ENCODE assay signal across 8 mouse cellular contexts in the genomic region with DNA sequence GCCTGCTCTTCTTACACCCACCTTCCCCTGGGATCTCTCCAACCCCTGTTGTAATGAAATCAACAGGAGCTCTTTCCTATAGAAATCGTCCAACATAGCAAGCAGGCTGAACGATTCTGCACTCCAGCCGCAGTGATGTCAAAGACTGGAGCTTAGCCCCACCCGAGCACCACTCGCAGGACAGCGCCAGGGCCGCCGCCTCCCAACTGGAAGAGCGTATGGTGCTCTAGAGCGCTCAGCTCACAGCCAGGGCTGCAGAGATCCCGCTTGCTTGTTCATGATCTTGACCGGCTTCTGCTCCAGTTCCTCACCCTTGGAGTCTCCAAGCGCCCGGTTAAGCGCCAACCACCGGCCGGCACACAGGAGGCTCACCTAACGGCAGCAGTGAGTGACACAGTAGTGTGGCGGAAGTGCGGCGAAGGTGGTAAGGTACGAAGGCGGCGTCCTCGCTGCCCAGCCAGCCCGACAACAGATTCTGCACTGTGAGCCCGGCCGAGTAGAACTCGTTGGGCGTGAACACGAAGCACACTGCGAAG. TPM values are rescaled to one million over a fixed set of nuclear protein-coding genes. Genes with fewer than 3 reads are reported as not detected.
DNase-seq lines count a peak whose midpoint lies in the region; ATAC-seq and TF ChIP-seq lines count a peak whose summit lies in the region.

No protein-coding gene starts in this region.

- no peak for TF ChIP-seq CTCF in lung, adult 2 months (IDR thresholded peaks at IDR 0.05; ENCODE audit: insufficient read depth, low read length)

- ATAC-seq in hindbrain, embryonic 12.5 days (ENCODE audit: low FRiP score): peak; percentile 0; the same call in 1 of the 2 replicates
- peak; percentile 48 for ATAC-seq in megakaryocyte, adult 5-6 weeks (ENCODE audit: poor library complexity, severe bottlenecking)

- H3K27me3 ChIP-seq in hindbrain, embryonic 12.5 days: no peaks in the 10 kb centered on the region

- no peak for DNase-seq in lung, adult 2 months
- DNase-seq in lung, postnatal 14 days: no peak
- peak; percentile 72 for DNase-seq in c-Kit-negative CD71-positive TER-119-positive erythroid progenitor cells, embryonic 14.5 days (ENCODE audit: low read depth, low spot score)
- no peak for DNase-seq in ovary, postnatal 10 days (ENCODE audit: low spot score)
- no peak for DNase-seq in thymus, postnatal 0 days (ENCODE audit: low spot score)
- no peak for DNase-seq in yolk sac, embryonic 10.5 days (ENCODE audit: low spot score)

- H3K4me2 ChIP-seq in hindbrain, embryonic 12.5 days (replicated peaks): peak overlapping the region; percentile 91

- TF ChIP-seq POLR2A in lung, adult 2 months (IDR thresholded peaks at IDR 0.05; ENCODE audit: borderline replicate concordance, extremely low read depth, low read depth, low read length): no peak

- H3K9me3 ChIP-seq in hindbrain, embryonic 12.5 days (replicated peaks): no peaks in the 10 kb centered on the region

- H3K9ac ChIP-seq in hindbrain, embryonic 12.5 days: peak overlapping the region; percentile 79

- H3K4me1 ChIP-seq in lung, adult 2 months (ENCODE audit: control insufficient read depth, insufficient read depth, low read length): peaks cover 12% of the 10 kb centered on the region; the same call in 1 of the 2 replicates
- H3K4me1 ChIP-seq in hindbrain, embryonic 12.5 days: peaks cover 34% of the 10 kb centered on the region

- peak overlapping the region; percentile 95 for H3K27ac ChIP-seq in hindbrain, embryonic 12.5 days

- WGBS in lung, adult 2 months: under 1% methylated on average over 32 of the region's 32 CpGs
- 1% methylated on average over 32 of the region's 32 CpGs for WGBS in hindbrain, embryonic 12.5 days

- peaks cover 28% of the 10 kb centered on the region for H3K36me3 ChIP-seq in hindbrain, embryonic 12.5 days

- H3K4me3 ChIP-seq in lung, adult 2 months (replicated peaks; ENCODE audit: extremely low read depth, low read depth, low read length): peak overlapping the region; percentile 96
- peak overlapping the region; percentile 71 for H3K4me3 ChIP-seq in hindbrain, embryonic 12.5 days

RNA-seq across cellular contexts. Expression of a gene that starts 0.6 kb away (rescaled TPM):
- polyA plus RNA-seq in lung, adult 2 months (2012; rRNA removed): 3.1 and 5.3 TPM in 2 replicates
- polyA plus RNA-seq in hindbrain, embryonic 12.5 days (2016; fragmentation: Nextera tagmentation; extraction: Ambion mirVana): 161 TPM in 2 replicates
- 162 and 163 TPM in 2 replicates for total RNA-seq in megakaryocyte, adult 5-6 weeks (2015)
- total RNA-seq in megakaryocyte, adult 5-6 weeks (2017): 165 and 193 TPM in 2 replicates
- 195 and 217 TPM in 2 replicates for polyA plus RNA-seq in thymus, postnatal 0 days (2015; fragmentation: Nextera tagmentation; extraction: Ambion mirVana)

RNA-seq across cellular contexts. Expression of a gene that starts 0.9 kb away (rescaled TPM):
- polyA plus RNA-seq in lung, adult 2 months (2012; rRNA removed): 41.5 and 46.1 TPM in 2 replicates
- 33.3 and 33.8 TPM in 2 replicates for polyA plus RNA-seq in hindbrain, embryonic 12.5 days (2016; fragmentation: Nextera tagmentation; extraction: Ambion mirVana)
- total RNA-seq in megakaryocyte, adult 5-6 weeks (2015): 14.4 and 16.5 TPM in 2 replicates
- 14.4 and 15.0 TPM in 2 replicates for total RNA-seq in megakaryocyte, adult 5-6 weeks (2017)
- polyA plus RNA-seq in thymus, postnatal 0 days (2015; fragmentation: Nextera tagmentation; extraction: Ambion mirVana): 28.4 and 30.8 TPM in 2 replicates

RNA-seq across cellular contexts. Expression of a gene that starts 4.9 kb away (rescaled TPM):
- polyA plus RNA-seq in lung, adult 2 months (2012; rRNA removed): 20.4 and 21.3 TPM in 2 replicates
- polyA plus RNA-seq in hindbrain, embryonic 12.5 days (2016; fragmentation: Nextera tagmentation; extraction: Ambion mirVana): 182 and 186 TPM in 2 replicates
- total RNA-seq in megakaryocyte, adult 5-6 weeks (2015): 215 and 221 TPM in 2 replicates
- total RNA-seq in megakaryocyte, adult 5-6 weeks (2017): 234 and 254 TPM in 2 replicates
- polyA plus RNA-seq in thymus, postnatal 0 days (2015; fragmentation: Nextera tagmentation; extraction: Ambion mirVana): 353 and 376 TPM in 2 replicates

RNA-seq across cellular contexts. Expression of a gene that starts 27.6 kb away (rescaled TPM):
- 0.52 and 0.73 TPM in 2 replicates for polyA plus RNA-seq in lung, adult 2 months (2012; rRNA removed)
- 0.35 and 1.3 TPM in 2 replicates for polyA plus RNA-seq in hindbrain, embryonic 12.5 days (2016; fragmentation: Nextera tagmentation; extraction: Ambion mirVana)
- total RNA-seq in megakaryocyte, adult 5-6 weeks (2015): 0.32 and 0.36 TPM in 2 replicates
- 0.07 and 0.57 TPM in 2 replicates for total RNA-seq in megakaryocyte, adult 5-6 weeks (2017)
- 0.44 and 0.60 TPM in 2 replicates for polyA plus RNA-seq in thymus, postnatal 0 days (2015; fragmentation: Nextera tagmentation; extraction: Ambion mirVana)

RNA-seq across cellular contexts. Expression of a gene that starts 27.9 kb away (rescaled TPM):
- polyA plus RNA-seq in lung, adult 2 months (2012; rRNA removed): 37.2 and 39.8 TPM in 2 replicates
- 42.3 and 50.8 TPM in 2 replicates for polyA plus RNA-seq in hindbrain, embryonic 12.5 days (2016; fragmentation: Nextera tagmentation; extraction: Ambion mirVana)
- 14.0 and 14.4 TPM in 2 replicates for total RNA-seq in megakaryocyte, adult 5-6 weeks (2015)
- 8.2 and 9.4 TPM in 2 replicates for total RNA-seq in megakaryocyte, adult 5-6 weeks (2017)
- polyA plus RNA-seq in thymus, postnatal 0 days (2015; fragmentation: Nextera tagmentation; extraction: Ambion mirVana): 72.6 and 78.5 TPM in 2 replicates

Comparison
In these comparisons a context has a peak if more than half of its experiments do, and no peak if none do; other contexts are left out.
1. RNA of a gene that starts 0.6 kb away (polyA plus RNA-seq): 195 to 217 TPM in thymus, postnatal 0 days and 161 TPM in hindbrain, embryonic 12.5 days; 3.1 to 5.3 TPM in lung, adult 2 months; every median in the first group is over 10 times any median in the second.